ENCODE assay signal across 8 mouse cellular contexts in genomic region chr5:139252910-139253245, GRCm38 (mm10). TPM values are rescaled to one million over a fixed set of nuclear protein-coding genes. Genes with fewer than 3 reads are reported as not detected.
DNase-seq lines count a peak whose midpoint lies in the region; ATAC-seq and TF ChIP-seq lines count a peak whose summit lies in the region.

No protein-coding gene starts in this region.

- peak overlapping the region; percentile 77 for H3K9ac ChIP-seq in intestine, embryonic 16.5 days (ENCODE audit: low read depth, low read length)

- no peak for DNase-seq in frontal cortex, postnatal 25 days (ENCODE audit: low spot score in 2 of 2)
- DNase-seq in testis, postnatal 14 days (ENCODE audit: low spot score): no peak
- no peak for DNase-seq in frontal cortex, postnatal 10 days (ENCODE audit: low spot score in 2 of 2)
- no peak for DNase-seq in adrenal gland, postnatal 36 days

- ATAC-seq in frontal cortex, adult (ENCODE audit: low TSS enrichment): peak; percentile 7; the same call in 1 of the 2 replicates
- ATAC-seq in intestine, embryonic 16.5 days: peak; percentile 54
- peak; percentile 11 for ATAC-seq in monocyte, adult 5-6 weeks (replicated peaks; ENCODE audit: insufficient number of reproducible peaks, low FRiP score, low TSS enrichment, poor library complexity, severe bottlenecking)

- H3K4me2 ChIP-seq in intestine, embryonic 16.5 days (ENCODE audit: low read depth, low read length): peak overlapping the region; percentile 82

- no peaks in the 10 kb centered on the region for H3K9me3 ChIP-seq in intestine, embryonic 16.5 days (ENCODE audit: control insufficient read depth, low read length)

- H3K4me1 ChIP-seq in testis, adult 2 months (ENCODE audit: control insufficient read depth, insufficient read depth, low read length): peaks cover 18% of the 10 kb centered on the region
- peaks cover 11% of the 10 kb centered on the region for H3K4me1 ChIP-seq in intestine, embryonic 16.5 days (ENCODE audit: control insufficient read depth, insufficient read depth, low read length)

- no peaks in the 10 kb centered on the region for H3K27me3 ChIP-seq in testis, adult 2 months (ENCODE audit: control insufficient read depth, insufficient read depth, low read length)
- H3K27me3 ChIP-seq in intestine, embryonic 16.5 days (replicated peaks; ENCODE audit: control insufficient read depth, insufficient read depth, low read length): no peaks in the 10 kb centered on the region

- no peak for TF ChIP-seq POLR2A in testis, adult 2 months (IDR thresholded peaks at IDR 0.05; ENCODE audit: control insufficient read depth, low read depth, low read length)

- H3K27ac ChIP-seq in testis, adult 2 months (ENCODE audit: control insufficient read depth, insufficient read depth, low read depth, low read length): peak overlapping the region; percentile 98
- peak overlapping the region; percentile 86 for H3K27ac ChIP-seq in intestine, embryonic 16.5 days (ENCODE audit: low read length)

- H3K36me3 ChIP-seq in testis, adult 2 months (ENCODE audit: control insufficient read depth, insufficient read depth, low read length): no peaks in the 10 kb centered on the region
- peaks cover 5% of the 10 kb centered on the region; the same call in 1 of the 2 replicates for H3K36me3 ChIP-seq in intestine, embryonic 16.5 days (ENCODE audit: control insufficient read depth, insufficient read depth, low read length)

- 0% methylated on average over 7 of the region's 7 CpGs for WGBS in intestine, embryonic 16.5 days

- TF ChIP-seq CTCF in testis, adult 2 months (IDR thresholded peaks at IDR 0.05; ENCODE audit: control insufficient read depth, insufficient read depth, insufficient replicate concordance, low read depth, low read length): no peak

- H3K4me3 ChIP-seq in testis, adult 2 months (ENCODE audit: control insufficient read depth, low read depth, low read length): peak overlapping the region; percentile 97
- peak overlapping the region; percentile 79 for H3K4me3 ChIP-seq in intestine, embryonic 16.5 days (ENCODE audit: low read length)

RNA-seq across cellular contexts. Expression of gene Get4, which starts 0.8 kb away (rescaled TPM):
- polyA plus RNA-seq in testis, adult 2 months (2012; rRNA removed): 117 and 150 TPM in 2 replicates
- polyA plus RNA-seq in intestine, embryonic 16.5 days (2015; fragmentation: Nextera tagmentation; extraction: Ambion mirVana): 136 and 143 TPM in 2 replicates
- total RNA-seq in monocyte, adult 5-6 weeks (2017): 20.5 to 26.5 TPM (median 21.0 TPM) in 3 replicates
- total RNA-seq in adrenal gland, postnatal 36 days (2021): 10 to 100 TPM; 80.1 to 97.0 TPM

RNA-seq across cellular contexts. Expression of gene Sun1, which starts 52.4 kb away (rescaled TPM):
- 114 and 125 TPM in 2 replicates for polyA plus RNA-seq in testis, adult 2 months (2012; rRNA removed)
- polyA plus RNA-seq in intestine, embryonic 16.5 days (2015; fragmentation: Nextera tagmentation; extraction: Ambion mirVana): 36.6 and 38.8 TPM in 2 replicates
- 62.9 to 89.5 TPM (median 80.2 TPM) in 3 replicates for total RNA-seq in monocyte, adult 5-6 weeks (2017)
- 100 to 1,000 TPM in 1 of 2 experiments, 10 to 100 TPM in 1; 73.4 to 105 TPM for total RNA-seq in adrenal gland, postnatal 36 days (2021)
